In the genomic region with DNA sequence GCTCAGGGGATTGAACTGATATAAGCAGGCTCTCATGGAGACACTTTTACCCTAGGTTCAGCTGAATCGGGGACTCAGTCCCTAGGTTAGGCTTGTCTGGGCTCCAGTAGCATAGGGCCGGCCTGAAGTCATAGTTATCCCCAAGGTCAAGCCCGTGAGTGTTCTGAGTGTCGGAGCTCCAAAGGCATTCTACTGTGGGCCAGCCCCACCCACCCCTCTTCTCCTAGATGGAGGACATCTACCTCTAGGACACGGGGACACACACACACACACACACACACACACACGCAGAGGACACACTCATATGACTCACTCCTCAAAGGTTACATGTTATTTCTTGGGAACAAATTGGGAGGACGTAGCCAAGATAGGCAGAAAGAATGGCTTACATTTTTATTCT, we compare ENCODE assay signal across 33 mouse cellular contexts. TPM values are rescaled to one million over a fixed set of nuclear protein-coding genes. Genes with fewer than 3 reads are reported as not detected.
DNase-seq lines count a peak whose midpoint lies in the region; ATAC-seq lines count a peak whose summit lies in the region.
"Had no signal": no experiment of that assay in that cellular context is flagged by ENCODE, and none has a peak within 500 bp of the region (broad histone marks: within the 10 kb centered on the region; RNA-seq: fewer than 3 reads in every experiment).

No protein-coding gene starts in this region.

- peak; percentile 55 for DNase-seq in adrenal gland, adult 2 months
- no peak for DNase-seq in adrenal gland, adult 8-10 months
- DNase-seq in liver, embryonic 11.5 days (ENCODE audit: low spot score), result no peak
- no peak for DNase-seq in liver
- DNase-seq in adrenal gland, postnatal 10 days, result peak; percentile 19
- DNase-seq in testis, postnatal 14 days (ENCODE audit: low spot score), result peak; percentile 24
- no peak for DNase-seq in kidney, postnatal 36 days
- DNase-seq: cerebellum, adult 9-10 months; embryo, embryonic 11 days; gastrocnemius, adult 2 months; gastrocnemius, postnatal 36 days; heart, adult 2 months; heart, postnatal 14 days; kidney, adult 18-20 months; kidney, postnatal 25 days; lung, adult 2 months; lung, postnatal 36 days; right cerebral cortex, postnatal 14 days; thymus, postnatal 14 days had no signal

- H3K4me2 ChIP-seq in liver, embryonic 11.5 days, result no peak overlapping the region
- H3K4me2 ChIP-seq: embryonic facial prominence, embryonic 12.5 days; forebrain, embryonic 15.5 days; heart, embryonic 13.5 days; kidney, embryonic 15.5 days; limb, embryonic 12.5 days; midbrain, embryonic 12.5 days; neural tube, embryonic 12.5 days had no signal

- H3K9me3 ChIP-seq in liver, embryonic 11.5 days (ENCODE audit: control insufficient read depth, low read length), result no peaks in the 10 kb centered on the region
- H3K9me3 ChIP-seq: embryonic facial prominence, embryonic 12.5 days; forebrain, embryonic 15.5 days; G1E; heart, embryonic 13.5 days; kidney, embryonic 15.5 days; limb, embryonic 12.5 days; liver, embryonic 12.5 days; megakaryocyte, embryonic 14.5 days; midbrain, embryonic 12.5 days; neural tube, embryonic 12.5 days had no signal

- H3K27me3 ChIP-seq in liver, embryonic 11.5 days (replicated peaks; ENCODE audit: control insufficient read depth, insufficient read depth, low read length), result no peaks in the 10 kb centered on the region
- H3K27me3 ChIP-seq: embryonic facial prominence, embryonic 12.5 days; forebrain, embryonic 15.5 days; heart, embryonic 13.5 days; kidney, embryonic 15.5 days; limb, embryonic 12.5 days; liver, embryonic 12.5 days; megakaryocyte, embryonic 14.5 days; midbrain, embryonic 12.5 days; neural tube, embryonic 12.5 days had no signal

- H3K4me1 ChIP-seq in liver, embryonic 11.5 days (replicated peaks; ENCODE audit: control insufficient read depth, insufficient read depth, low read length), result peaks cover 6% of the 10 kb centered on the region

- H3K27ac ChIP-seq in liver, embryonic 11.5 days (ENCODE audit: low read depth, low read length), result peak overlapping the region; percentile 21; the same call in 1 of the 2 replicates
- H3K27ac ChIP-seq: embryonic facial prominence, embryonic 12.5 days; forebrain, embryonic 15.5 days; heart, adult 2 months; heart, embryonic 13.5 days; kidney, embryonic 15.5 days; layer of hippocampus, adult 2 months; left cerebral cortex, adult 2 months; limb, embryonic 12.5 days; midbrain, embryonic 12.5 days; neural tube, embryonic 12.5 days had no signal

- H3K4me3 ChIP-seq in liver, embryonic 11.5 days (ENCODE audit: low read depth, low read length), result no peak overlapping the region
- H3K4me3 ChIP-seq: embryonic facial prominence, embryonic 12.5 days; forebrain, embryonic 15.5 days; gastrocnemius, adult 2 months; heart, adult 2 months; heart, embryonic 13.5 days; kidney, embryonic 15.5 days; layer of hippocampus, adult 2 months; left cerebral cortex, adult 2 months; limb, embryonic 12.5 days; liver, embryonic 12.5 days; megakaryocyte, embryonic 14.5 days; midbrain, embryonic 12.5 days; myocyte; neural tube, embryonic 12.5 days had no signal

- no peak for ATAC-seq in liver, embryonic 11.5 days (replicated peaks; ENCODE audit: low FRiP score)
- ATAC-seq: forebrain, embryonic 15.5 days; hindbrain, embryonic 16.5 days; liver, embryonic 12.5 days had no signal

- no peak overlapping the region for H3K9ac ChIP-seq in liver, embryonic 11.5 days (ENCODE audit: low read depth, low read length)
- H3K9ac ChIP-seq: embryonic facial prominence, embryonic 12.5 days; forebrain, embryonic 15.5 days; heart, embryonic 13.5 days; kidney, embryonic 15.5 days; limb, embryonic 12.5 days; liver, embryonic 12.5 days; midbrain, embryonic 12.5 days; neural tube, embryonic 12.5 days had no signal

- 86% methylated on average over 7 of the region's 7 CpGs for WGBS in liver, embryonic 11.5 days

- peaks cover 4% of the 10 kb centered on the region; the same call in 1 of the 2 replicates for H3K36me3 ChIP-seq in liver, embryonic 11.5 days (ENCODE audit: control insufficient read depth, insufficient read depth, low read length)
- H3K36me3 ChIP-seq: embryonic facial prominence, embryonic 12.5 days; midbrain, embryonic 12.5 days had no signal

RNA-seq across cellular contexts. Expression of gene 1810013L24Rik, which starts 2.5 kb away (rescaled TPM):
- 10 to 100 TPM; 75.7 to 77.0 TPM for total RNA-seq in adrenal gland, adult 2 months (2021)
- polyA plus RNA-seq in adrenal gland, adult 2 months (2012; rRNA removed), result 12.8 and 14.9 TPM in 2 replicates
- 100 to 1,000 TPM in 2 of 4 experiments, 10 to 100 TPM in 2; 81.3 to 111 (median 98.3) TPM for total RNA-seq in adrenal gland, adult 8-10 months (2022)
- polyA plus RNA-seq in liver, embryonic 11.5 days (2014; fragmentation: Nextera tagmentation; extraction: Ambion mirVana), result 12.5 and 13.8 TPM in 2 replicates
- 10 to 100 TPM; 60.5 to 66.0 TPM for total RNA-seq in adrenal gland, postnatal 10 days (2021)

RNA-seq across cellular contexts. Expression of gene Usp7, which starts 35.3 kb away (rescaled TPM):
- total RNA-seq in adrenal gland, adult 2 months (2021), result 100 to 1,000 TPM in 1 of 2 experiments, 10 to 100 TPM in 1; 83.9 to 128 TPM
- polyA plus RNA-seq in adrenal gland, adult 2 months (2012; rRNA removed), result 6.8 and 9.6 TPM in 2 replicates
- total RNA-seq in adrenal gland, adult 8-10 months (2022), result 100 to 1,000 TPM; 105 to 149 (median 127) TPM
- 34.6 and 43.3 TPM in 2 replicates for polyA plus RNA-seq in liver, embryonic 11.5 days (2014; fragmentation: Nextera tagmentation; extraction: Ambion mirVana)
- total RNA-seq in adrenal gland, postnatal 10 days (2021), result 100 to 1,000 TPM in 1 of 2 experiments, 10 to 100 TPM in 1; 88.5 to 109 TPM

Comparison
In these comparisons a context has a peak if more than half of its experiments do, and no peak if none do; other contexts are left out.
1. DNase-seq: peak in adrenal gland, adult 2 months (single experiment), adrenal gland, postnatal 10 days (single experiment) and testis, postnatal 14 days (single experiment); none in adrenal gland, adult 8-10 months (single experiment), liver, embryonic 11.5 days (single experiment), liver (single experiment) and kidney, postnatal 36 days (0 of 2).